Mouse (Mus musculus): ENCODE measurements around the gene Etfbkmt. TPM values are rescaled to one million over a fixed set of nuclear protein-coding genes. Genes with fewer than 3 reads are reported as not detected.
A peak's percentile ranks its signal among the peaks of the same experiment; 100 is the strongest.
"Not testable (repeated sequence)": the region's sequence is repeated elsewhere in the genome, so short reads cannot be mapped to it uniquely, and the experiment has no call there.

Etfbkmt gene
- polyA plus RNA-seq, 1 experiment: 0.18 TPM

DNA sequence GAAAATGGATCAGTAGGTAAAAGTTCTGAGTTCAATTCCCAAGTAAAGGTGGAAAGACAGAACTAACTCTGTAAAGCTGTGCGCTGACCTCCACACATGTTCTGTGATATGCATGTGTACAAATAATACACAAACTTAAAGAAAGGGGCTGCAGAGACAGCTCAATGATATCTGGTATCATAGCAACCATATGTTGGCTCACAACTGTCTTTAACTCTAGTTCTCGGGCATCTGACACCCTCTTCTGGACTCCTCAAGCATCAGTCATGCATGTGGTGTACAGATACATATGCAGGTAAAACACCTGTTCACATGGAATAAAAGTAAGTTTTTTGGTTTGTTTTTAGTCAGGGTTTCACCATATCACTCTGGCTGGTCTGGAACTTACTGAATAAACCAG is 28.8 kb downstream of the Etfbkmt start:
- no peak for TF ChIP-seq GATA1 (IDR thresholded peaks at IDR 0.05; ENCODE audit: low read length)
- TF ChIP-seq TAL1 (IDR thresholded peaks at IDR 0.05; ENCODE audit: low read length): no peak
- H3K36me3 ChIP-seq (ENCODE audit: control insufficient read depth): peaks cover 3% of the 10 kb centered on the region; the same call in 1 of the 2 replicates

DNA sequence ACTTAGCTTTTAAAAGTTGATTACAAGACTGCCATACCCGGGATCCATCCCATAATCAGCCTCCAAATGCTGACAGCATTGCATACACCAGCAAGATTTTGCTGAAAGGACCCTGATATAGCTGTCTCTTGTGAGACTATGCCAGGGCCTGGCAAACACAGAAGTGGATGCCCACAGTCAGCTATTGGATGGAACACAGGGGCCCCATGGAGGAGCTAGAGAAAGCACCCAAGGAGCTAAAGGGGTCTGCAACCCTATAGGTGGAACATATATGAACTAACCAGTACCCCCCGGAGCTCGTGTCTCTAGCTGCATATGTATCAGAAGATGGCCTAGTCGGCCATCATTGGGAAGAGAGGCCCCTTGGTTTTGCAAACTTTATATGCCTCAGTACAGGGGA is 30.3 kb downstream of the Etfbkmt start:
- H3K4me3 ChIP-seq (replicated peaks); H3K27me3 ChIP-seq (ENCODE audit: control insufficient read depth); H3K4me1 ChIP-seq (ENCODE audit: control insufficient read depth); H3K9me3 ChIP-seq (ENCODE audit: control insufficient read depth, low read length); H3K36me3 ChIP-seq (ENCODE audit: control insufficient read depth): not testable (repeated sequence)

More for the DNA sequence above, 28.8 kb downstream of the Etfbkmt start:
- Histone ChIP-seq H3K9me3 (ENCODE audit: control insufficient read depth, low read length) (no peaks in the 10 kb centered on the region), H3K27me3 (ENCODE audit: control insufficient read depth) (no peaks in the 10 kb centered on the region), H3K4me3 (replicated peaks) (no peak overlapping the region), H3K4me1 (ENCODE audit: control insufficient read depth) (no peaks in the 10 kb centered on the region)

DNA sequence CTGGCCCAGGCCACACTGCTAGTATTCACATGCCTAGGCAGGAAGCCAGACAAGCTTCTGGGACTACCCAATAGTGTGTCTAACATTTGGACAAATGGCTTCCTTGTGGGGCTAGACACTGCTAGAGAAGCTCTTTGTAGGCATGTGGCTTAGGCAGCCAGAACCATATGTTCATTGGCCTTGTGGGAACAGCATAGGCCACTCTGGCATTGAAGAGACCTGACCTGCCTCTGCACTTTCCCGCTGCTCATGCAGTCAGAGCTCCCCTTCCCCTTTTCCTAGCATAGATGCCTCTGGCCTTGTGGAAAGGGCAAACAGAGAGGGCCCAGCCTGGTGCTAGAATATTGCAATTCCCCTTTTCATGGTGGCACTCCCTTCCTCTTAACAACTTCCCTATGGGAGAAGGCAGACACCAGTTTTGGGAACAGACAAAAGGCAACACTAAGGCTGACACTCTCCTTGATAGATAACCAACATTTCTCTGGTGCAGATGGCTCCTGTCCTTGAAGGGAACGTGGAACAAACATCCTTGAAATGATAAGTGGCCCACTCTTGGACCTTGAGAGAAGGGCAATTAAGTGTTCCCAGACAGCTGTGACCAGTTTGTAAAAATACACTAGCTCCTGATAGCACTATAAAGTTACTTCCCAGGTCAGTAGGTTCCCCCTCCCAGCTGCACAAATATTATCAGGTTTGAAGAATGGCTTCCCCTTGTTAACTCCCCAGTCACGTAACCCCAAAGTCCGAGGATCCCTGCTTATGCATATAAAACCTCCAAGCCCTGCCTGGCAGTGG is 34.4 kb downstream of the Etfbkmt start:
- Histone ChIP-seq H3K4me1 (ENCODE audit: control insufficient read depth) (peaks cover 4% of the 10 kb centered on the region), H3K27me3 (ENCODE audit: control insufficient read depth) (no peaks in the 10 kb centered on the region), H3K36me3 (ENCODE audit: control insufficient read depth) (peaks cover 8% of the 10 kb centered on the region; the same call in 1 of the 2 replicates)

DNA sequence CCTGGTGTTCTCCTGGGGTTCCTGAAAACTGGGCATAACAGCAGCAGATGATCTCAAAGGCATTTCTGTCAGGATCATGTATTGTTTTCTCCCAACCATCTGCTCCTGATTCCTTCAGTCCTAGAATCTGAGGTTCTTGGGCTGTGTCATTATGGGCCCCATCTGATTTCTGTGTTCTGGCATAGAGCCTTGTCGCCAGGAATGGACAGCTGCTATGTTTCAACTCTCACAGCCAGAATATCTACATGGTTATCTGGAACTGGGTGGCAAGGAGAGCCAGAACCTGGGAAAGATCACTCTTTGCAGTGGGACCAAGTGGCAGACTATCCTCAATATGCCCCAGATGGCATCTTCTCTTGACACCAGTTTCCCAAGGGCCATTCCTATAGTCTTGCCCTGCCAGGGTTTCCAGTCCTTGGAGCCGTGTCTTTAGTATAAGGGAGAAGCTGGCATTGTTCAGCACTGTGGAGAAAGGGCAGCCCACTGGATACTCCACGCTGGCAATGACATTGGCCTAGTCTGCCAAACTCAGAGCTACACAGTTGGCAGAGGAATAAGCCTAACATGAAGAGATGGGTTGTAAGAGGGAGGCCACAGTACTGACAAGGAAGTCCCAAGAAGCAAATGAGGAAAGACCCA is 35.4 kb downstream of the Etfbkmt start:
- Histone ChIP-seq H3K27me3 (ENCODE audit: control insufficient read depth) (no peaks in the 10 kb centered on the region), H3K36me3 (ENCODE audit: control insufficient read depth) (peaks cover 8% of the 10 kb centered on the region; the same call in 1 of the 2 replicates), H3K4me3 (replicated peaks) (no peak overlapping the region), H3K4me1 (ENCODE audit: control insufficient read depth) (peaks cover 5% of the 10 kb centered on the region), H3K9me3 (ENCODE audit: control insufficient read depth, low read length) (no peaks in the 10 kb centered on the region)
- TF ChIP-seq TAL1 (IDR thresholded peaks at IDR 0.05; ENCODE audit: low read length): no peak
- no peak for TF ChIP-seq GATA1 (IDR thresholded peaks at IDR 0.05; ENCODE audit: low read length)

More for the DNA sequence above, 34.4 kb downstream of the Etfbkmt start:
- Histone ChIP-seq H3K4me3 (replicated peaks) (no peak overlapping the region), H3K9me3 (ENCODE audit: control insufficient read depth, low read length) (no peaks in the 10 kb centered on the region)
- TF ChIP-seq GATA1 (IDR thresholded peaks at IDR 0.05; ENCODE audit: low read length) (no peak), TAL1 (IDR thresholded peaks at IDR 0.05; ENCODE audit: low read length) (no peak)

DNA sequence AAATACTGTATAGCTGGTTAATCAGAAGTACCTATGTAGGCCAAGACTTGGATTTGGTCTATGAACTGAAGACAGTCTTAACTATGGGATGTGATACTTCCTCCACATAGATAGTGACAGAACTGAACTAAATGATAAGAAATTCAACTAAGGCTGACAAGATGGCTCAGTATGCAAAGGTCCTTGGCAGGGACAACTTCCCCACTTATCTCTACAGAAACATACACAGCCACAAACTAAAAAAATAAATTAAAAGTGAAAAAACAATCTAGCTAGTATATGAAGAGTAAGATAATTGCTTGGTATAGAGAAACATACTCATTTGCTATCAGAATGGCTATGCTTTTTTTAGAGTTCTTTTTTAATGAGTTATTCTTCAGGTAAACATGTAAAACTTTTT is 39.4 kb downstream of the Etfbkmt start:
- H3K4me1 ChIP-seq (ENCODE audit: control insufficient read depth): peaks cover 9% of the 10 kb centered on the region
- peaks cover 18% of the 10 kb centered on the region for H3K36me3 ChIP-seq (ENCODE audit: control insufficient read depth)
- TF ChIP-seq TAL1 (IDR thresholded peaks at IDR 0.05; ENCODE audit: low read length) (no peak), GATA1 (IDR thresholded peaks at IDR 0.05; ENCODE audit: low read length) (no peak)
- no peak overlapping the region for H3K4me3 ChIP-seq (replicated peaks)
- no peaks in the 10 kb centered on the region for H3K9me3 ChIP-seq (ENCODE audit: control insufficient read depth, low read length)
- no peaks in the 10 kb centered on the region for H3K27me3 ChIP-seq (ENCODE audit: control insufficient read depth)

DNA sequence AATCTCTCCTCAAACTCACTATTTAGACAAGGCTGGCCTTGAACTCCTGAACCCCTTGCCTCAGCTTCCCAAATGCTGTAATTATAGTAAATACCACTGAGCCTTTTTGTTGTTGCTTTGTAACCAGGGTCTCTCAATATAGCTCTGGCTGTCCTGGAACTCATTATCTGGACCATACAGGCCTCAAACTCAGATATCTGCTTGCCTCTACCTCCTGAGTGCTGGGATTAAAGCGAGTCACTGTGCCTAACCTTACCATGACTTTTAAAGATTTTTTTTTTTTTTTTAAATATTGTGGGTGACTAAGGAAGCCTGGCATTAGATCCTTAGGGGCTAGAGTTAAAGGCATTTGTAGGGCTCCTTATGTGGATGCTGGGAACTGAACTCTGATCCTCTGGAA is 44.4 kb downstream of the Etfbkmt start:
- Histone ChIP-seq H3K27me3 (ENCODE audit: control insufficient read depth) (no peaks in the 10 kb centered on the region), H3K4me1 (ENCODE audit: control insufficient read depth) (peaks cover 26% of the 10 kb centered on the region), H3K9me3 (ENCODE audit: control insufficient read depth, low read length) (no peaks in the 10 kb centered on the region), H3K36me3 (ENCODE audit: control insufficient read depth) (peaks cover 10% of the 10 kb centered on the region), H3K4me3 (replicated peaks) (no peak overlapping the region)
- TF ChIP-seq TAL1 (IDR thresholded peaks at IDR 0.05; ENCODE audit: low read length) (no peak), GATA1 (IDR thresholded peaks at IDR 0.05; ENCODE audit: low read length) (no peak)

DNA sequence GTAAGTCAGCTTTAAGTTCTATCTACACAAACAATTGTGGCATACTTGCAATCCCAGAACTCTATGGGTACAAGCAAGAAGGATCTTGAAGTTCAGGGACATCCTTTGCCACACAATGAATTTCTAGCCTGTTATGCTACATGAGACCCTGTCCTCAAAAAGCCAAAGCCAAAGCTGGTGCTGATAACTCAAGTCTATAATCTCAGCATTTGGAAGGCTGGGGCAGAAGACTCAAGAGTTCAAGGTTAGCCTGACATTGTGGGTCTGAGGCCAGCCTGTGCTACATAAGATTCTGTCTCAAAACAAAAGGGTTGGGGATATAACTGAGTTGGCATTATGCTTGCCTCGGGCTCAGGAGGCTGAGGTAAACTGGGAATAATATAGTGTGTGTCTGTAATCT is 47.7 kb downstream of the Etfbkmt start:
- TF ChIP-seq TAL1 (IDR thresholded peaks at IDR 0.05; ENCODE audit: low read length) (no peak), GATA1 (IDR thresholded peaks at IDR 0.05; ENCODE audit: low read length) (no peak)
- Histone ChIP-seq H3K9me3 (ENCODE audit: control insufficient read depth, low read length) (peaks cover 4% of the 10 kb centered on the region; the same call in 1 of the 2 replicates), H3K27me3 (ENCODE audit: control insufficient read depth) (no peaks in the 10 kb centered on the region), H3K4me1 (ENCODE audit: control insufficient read depth) (peaks cover 44% of the 10 kb centered on the region), H3K4me3 (replicated peaks) (peak overlapping the region; percentile 70), H3K36me3 (ENCODE audit: control insufficient read depth) (peaks cover 3% of the 10 kb centered on the region)

DNA sequence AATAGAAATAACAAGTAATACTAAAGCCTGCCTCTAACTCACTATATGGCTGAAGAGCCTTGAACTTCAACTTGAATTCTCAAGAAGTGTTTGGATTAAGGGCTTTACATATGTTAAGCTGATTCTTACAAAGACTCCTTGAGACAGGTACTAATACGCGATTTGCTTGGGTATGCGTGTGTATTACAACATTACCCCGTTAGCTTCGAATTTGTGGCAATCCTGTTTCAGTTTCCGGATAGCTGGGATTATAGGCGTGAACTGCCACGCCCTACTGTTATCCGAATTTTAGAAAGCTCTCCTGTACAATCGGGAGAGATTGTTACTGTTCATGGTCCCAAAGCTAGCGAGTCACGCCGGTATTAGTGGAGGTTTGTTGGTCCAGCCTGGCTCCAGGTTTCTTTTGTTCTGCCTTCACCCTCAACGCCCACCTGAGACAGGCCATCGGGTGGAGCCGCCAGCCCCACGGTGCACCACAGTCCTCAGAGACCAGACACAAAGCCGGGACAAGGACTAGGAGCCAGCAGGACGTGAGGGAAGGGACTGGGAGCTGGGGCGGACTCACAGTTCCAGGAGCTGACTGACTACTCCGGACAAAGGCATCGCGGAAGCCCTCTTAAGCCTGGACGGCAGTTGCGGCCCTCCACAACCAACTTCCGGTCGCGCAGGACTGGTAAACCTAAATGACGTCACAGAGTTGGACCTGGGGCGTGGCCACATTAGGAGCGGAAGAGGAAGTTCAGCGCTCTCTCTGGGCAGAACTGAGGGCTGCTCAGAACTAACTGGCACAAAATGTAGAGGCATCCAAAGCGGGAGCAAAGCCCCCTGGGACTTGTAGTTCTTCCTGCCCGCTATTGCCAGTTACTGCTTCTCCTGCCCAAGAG is 48.6 kb downstream of the Etfbkmt start, which contains the start of gene Amn1:
TSS of gene Amn1 (minus strand) at position 672 of the 884 bp plus-strand sequence.
- no peaks in the 10 kb centered on the region for H3K27me3 ChIP-seq (ENCODE audit: control insufficient read depth)
- H3K4me1 ChIP-seq (ENCODE audit: control insufficient read depth): peaks cover 53% of the 10 kb centered on the region
- H3K9me3 ChIP-seq (ENCODE audit: control insufficient read depth, low read length): peaks cover 7% of the 10 kb centered on the region; the same call in 1 of the 2 replicates

More for the DNA sequence above, 48.6 kb downstream of the Etfbkmt start, which contains the start of gene Amn1:
- TF ChIP-seq TAL1 (IDR thresholded peaks at IDR 0.05; ENCODE audit: low read length): no peak
- no peak for TF ChIP-seq GATA1 (IDR thresholded peaks at IDR 0.05; ENCODE audit: low read length)
- Histone ChIP-seq H3K36me3 (ENCODE audit: control insufficient read depth) (peaks cover under 1% of the 10 kb centered on the region; the same call in 1 of the 2 replicates), H3K4me3 (replicated peaks) (peak within 1 kb of the TSS; percentile 70)
